Mouse (Mus musculus): ENCODE measurements around the gene Acy3.

The Acy3 gene

DNA sequence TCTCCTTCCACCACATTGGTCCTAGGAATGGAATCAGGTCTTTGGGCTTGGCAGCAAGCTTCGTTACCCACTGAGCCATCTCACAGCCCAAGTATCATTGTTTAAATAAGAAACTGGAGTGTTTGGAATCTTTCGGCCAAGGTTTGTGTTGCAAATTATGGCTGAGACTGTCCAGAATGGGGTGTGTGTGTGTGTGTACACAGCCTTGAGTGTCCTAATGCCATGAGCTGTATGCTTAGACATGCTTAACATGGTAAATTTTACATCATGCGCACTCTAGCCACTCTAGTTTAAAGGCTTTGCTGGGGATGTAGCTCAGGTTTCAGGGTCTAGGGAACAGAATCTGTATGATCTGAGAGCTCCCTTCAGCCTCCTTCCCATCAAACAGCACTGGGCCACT lies 9.1 kb downstream of the Acy3 start:
- no peak for TF ChIP-seq GATA4 (IDR thresholded peaks at IDR 0.05; ENCODE audit: insufficient replicate concordance, low read length)

- no peak for TF ChIP-seq GATA4 (IDR thresholded peaks at IDR 0.05; ENCODE audit: insufficient replicate concordance, low read length)
Measured at GRCm38 (mm10) chr19:3996106-3996505, 9.7 kb downstream of the Acy3 start.

- no peak for TF ChIP-seq GATA4 (IDR thresholded peaks at IDR 0.05; ENCODE audit: insufficient replicate concordance, low read length)
Measured at GRCm38 (mm10) chr19:3996747-3997146, 10.4 kb downstream of the Acy3 start.

DNA sequence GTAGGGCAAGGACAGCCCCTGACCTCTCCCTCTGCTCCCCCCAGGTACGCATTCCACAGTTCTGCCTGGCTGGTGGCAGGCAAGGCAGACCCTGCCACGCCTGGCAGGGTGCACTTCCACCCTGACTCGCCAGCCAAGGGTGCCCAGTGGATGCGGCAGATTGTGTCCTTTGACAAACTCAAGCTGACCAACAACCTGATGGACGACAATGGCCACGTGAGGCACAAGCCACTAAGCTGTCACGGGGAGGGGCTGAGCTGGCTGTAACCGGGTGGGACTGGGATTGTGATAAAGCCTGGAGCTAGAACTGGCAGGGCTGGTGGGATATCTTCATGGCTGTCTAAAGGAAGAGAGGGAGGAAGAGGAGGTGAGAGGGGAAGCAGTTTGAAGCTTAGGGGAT lies 10.9 kb downstream of the Acy3 start:
- no peak for TF ChIP-seq GATA4 (IDR thresholded peaks at IDR 0.05; ENCODE audit: insufficient replicate concordance, low read length)

- no peak for TF ChIP-seq GATA4 (IDR thresholded peaks at IDR 0.05; ENCODE audit: insufficient replicate concordance, low read length)
Measured at GRCm38 (mm10) chr19:3998335-3998734, 12.0 kb downstream of the Acy3 start.

DNA sequence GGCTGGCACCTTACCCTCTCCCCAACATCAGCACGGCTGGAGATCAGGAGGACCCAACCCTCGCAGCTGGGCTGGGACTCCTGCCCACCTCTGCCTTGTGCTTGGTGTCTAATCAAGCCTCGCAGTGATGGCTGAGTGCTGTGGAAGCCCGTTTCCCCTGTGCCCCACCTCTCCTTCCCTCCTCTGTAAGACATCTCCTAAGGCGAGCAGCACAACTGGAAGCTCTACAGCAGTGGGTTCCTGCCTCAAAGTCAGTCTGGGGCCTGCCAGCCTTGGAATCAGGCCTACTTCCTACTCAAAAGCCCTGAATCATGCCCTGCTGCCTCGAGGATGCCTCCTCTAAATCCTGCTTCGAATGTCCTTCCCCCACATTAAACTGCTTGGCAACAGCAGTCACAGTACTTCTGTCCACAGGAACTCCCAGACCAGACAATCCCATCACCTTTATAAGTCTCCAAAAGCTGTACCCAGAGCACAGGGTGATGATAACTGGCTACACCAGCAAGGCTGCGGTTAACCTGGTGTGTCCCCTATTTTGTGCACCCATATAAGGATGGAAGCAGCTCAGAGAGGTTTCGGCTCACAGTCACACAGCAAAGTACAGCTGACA lies 12.9 kb downstream of the Acy3 start:
- TF ChIP-seq GATA4 (IDR thresholded peaks at IDR 0.05; ENCODE audit: insufficient replicate concordance, low read length): no peak

GRCm38 (mm10) chr19:4000119-4000900 lies 13.9 kb downstream of the Acy3 start, which contains the start of the genes Nudt8 and Gm49405:
Gene Nudt8 (plus strand): TSS chr19:4000580.
Gene Gm49405 (plus strand): TSS chr19:4000626.
- no peak for TF ChIP-seq GATA4 (IDR thresholded peaks at IDR 0.05; ENCODE audit: insufficient replicate concordance, low read length)

- TF ChIP-seq GATA4 (IDR thresholded peaks at IDR 0.05; ENCODE audit: insufficient replicate concordance, low read length): no peak
Measured at GRCm38 (mm10) chr19:4000949-4001525, 14.7 kb downstream of the Acy3 start.

DNA sequence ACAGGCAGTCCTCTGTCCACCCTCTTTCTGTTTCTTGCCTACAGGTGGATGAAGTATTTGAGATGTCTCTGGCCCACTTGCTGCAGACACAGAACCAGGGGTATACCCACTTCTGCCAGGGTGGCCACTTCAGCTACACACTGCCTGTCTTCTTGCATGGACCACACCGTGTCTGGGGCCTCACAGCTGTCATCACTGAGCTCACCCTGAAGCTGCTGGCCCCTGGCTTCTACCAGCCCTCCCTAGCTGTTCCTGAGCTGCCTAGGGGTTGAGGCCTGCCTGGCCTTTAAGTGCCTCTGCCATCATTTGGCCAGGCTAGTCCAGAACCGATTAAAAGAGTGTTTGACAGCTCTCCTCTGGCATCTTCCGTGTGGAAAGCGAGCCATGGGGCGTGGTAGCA lies 15.4 kb downstream of the Acy3 start:
- no peak for TF ChIP-seq GATA4 (IDR thresholded peaks at IDR 0.05; ENCODE audit: insufficient replicate concordance, low read length)

GRCm38 (mm10) chr19:4003112-4003511 lies 16.7 kb downstream of the Acy3 start, which contains the start of gene Doc2g:
Gene Doc2g (plus strand): TSS chr19:4003313.
- no peak for TF ChIP-seq GATA4 (IDR thresholded peaks at IDR 0.05; ENCODE audit: insufficient replicate concordance, low read length)

GRCm38 (mm10) chr19:4003641-4004040 lies 17.3 kb downstream of the Acy3 start:
- no peak for TF ChIP-seq GATA4 (IDR thresholded peaks at IDR 0.05; ENCODE audit: insufficient replicate concordance, low read length)

DNA sequence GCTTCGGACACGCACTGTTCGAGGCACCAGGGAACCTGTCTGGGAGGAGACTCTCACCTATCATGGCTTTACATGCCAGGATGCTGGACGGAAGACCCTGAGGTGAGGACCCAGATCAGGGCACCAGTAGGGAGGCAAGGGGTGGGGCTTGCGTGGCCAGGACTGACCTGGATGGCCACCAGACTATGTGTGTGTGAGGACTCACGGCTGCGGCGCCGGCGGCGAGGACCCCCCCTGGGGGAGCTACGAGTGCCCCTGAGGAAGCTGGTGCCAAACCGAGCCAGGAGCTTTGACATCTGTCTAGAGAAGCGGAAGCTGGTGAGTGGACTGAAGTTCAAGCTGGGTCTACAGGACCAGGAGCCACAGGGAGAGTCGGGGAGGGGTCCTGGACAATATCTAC lies 18.0 kb downstream of the Acy3 start:
- no peak for TF ChIP-seq GATA4 (IDR thresholded peaks at IDR 0.05; ENCODE audit: insufficient replicate concordance, low read length)

- no peak for TF ChIP-seq GATA4 (IDR thresholded peaks at IDR 0.05; ENCODE audit: insufficient replicate concordance, low read length)
Measured at GRCm38 (mm10) chr19:4005091-4005490, 18.7 kb downstream of the Acy3 start.

- no peak for TF ChIP-seq GATA4 (IDR thresholded peaks at IDR 0.05; ENCODE audit: insufficient replicate concordance, low read length)
Measured at GRCm38 (mm10) chr19:4005971-4006370, 19.6 kb downstream of the Acy3 start.

GRCm38 (mm10) chr19:4011086-4011485 lies 24.7 kb downstream of the Acy3 start:
- no peak for TF ChIP-seq GATA4 (IDR thresholded peaks at IDR 0.05; ENCODE audit: insufficient replicate concordance, low read length)

GRCm38 (mm10) chr19:4012432-4013022 lies 26.2 kb downstream of the Acy3 start, which contains the start of gene Ndufv1:
Gene Ndufv1 (minus strand): TSS chr19:4012806.
- TF ChIP-seq GATA4 (IDR thresholded peaks at IDR 0.05; ENCODE audit: insufficient replicate concordance, low read length): no peak; the same call in 1 of the 2 replicates

Measured in liver, adult (tissue).